Mouse (Mus musculus) spleen, postnatal 10 days (tissue): ENCODE measurements around the gene Abca13.
"Not testable (repeated sequence)": the region's sequence is repeated elsewhere in the genome, so short reads cannot be mapped to it uniquely, and the experiment has no call there.

Experiments used
- DNase-seq, 2 experiments: peaks; one replicate each; pipeline ENCODE4 v3.0.0; 2021 to 2022; ENCODE audit warnings: low spot score in 2 of 2

Abca13 gene

DNA sequence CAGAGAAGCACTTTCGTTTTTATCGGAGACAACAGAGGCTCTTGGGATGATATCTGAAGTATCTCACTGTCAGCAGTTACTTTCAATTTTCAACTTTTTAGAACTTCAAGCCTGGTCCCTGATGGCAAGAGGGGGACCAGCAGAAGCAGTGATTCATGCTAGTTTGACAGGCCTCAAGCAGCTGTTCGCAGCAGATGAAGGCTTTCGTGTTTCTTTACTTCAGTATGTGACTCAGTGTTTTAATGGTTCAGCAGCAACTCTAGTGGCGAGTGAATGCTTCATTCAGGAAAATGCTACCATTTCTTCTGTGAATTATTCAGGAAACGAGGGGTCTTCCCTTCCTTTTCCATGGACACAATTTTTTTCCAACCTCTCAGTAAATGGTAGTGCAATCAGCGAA is 99.4 kb downstream of the Abca13 start:
- no peak for DNase-seq

DNA sequence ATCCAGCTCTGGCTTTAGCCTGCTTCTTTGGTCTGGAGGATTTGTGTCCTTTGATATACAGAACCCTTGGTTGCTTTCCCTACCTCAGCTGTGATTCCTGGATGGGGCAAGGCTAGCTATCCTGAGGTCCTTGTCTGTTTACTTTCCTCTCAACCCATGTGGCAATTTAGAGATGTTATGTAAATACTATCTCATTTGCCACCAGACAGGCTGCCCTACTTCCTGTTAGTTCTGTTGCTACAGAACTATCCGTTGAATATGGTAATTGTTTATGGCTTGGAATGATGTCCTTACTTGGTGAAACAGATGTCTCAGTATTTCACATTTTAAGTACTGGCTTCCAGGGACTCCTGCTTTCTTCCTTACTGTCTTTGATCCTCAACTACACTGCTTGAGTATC is 107.9 kb downstream of the Abca13 start:
- no peak for DNase-seq

DNA sequence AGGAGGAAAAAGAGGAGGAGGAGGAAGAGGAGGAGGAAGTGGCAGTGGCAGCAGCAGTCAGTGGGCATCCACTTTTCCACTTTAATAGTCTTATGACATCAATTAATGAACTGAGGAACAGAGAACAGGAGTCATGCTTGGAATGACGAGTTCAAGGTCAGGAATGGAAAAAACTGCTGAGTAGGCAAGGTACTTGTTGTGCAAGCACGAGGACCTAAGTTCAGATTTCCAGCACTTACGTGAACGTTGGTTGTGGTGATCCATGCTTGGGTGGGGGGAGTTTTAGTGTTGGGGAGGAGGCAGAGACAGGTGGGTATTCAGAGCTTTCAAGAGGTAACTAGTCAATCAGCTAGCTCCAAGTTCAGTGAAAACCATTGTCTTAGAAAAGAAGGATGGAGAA is 113.7 kb downstream of the Abca13 start:
- DNase-seq = no peak

DNA sequence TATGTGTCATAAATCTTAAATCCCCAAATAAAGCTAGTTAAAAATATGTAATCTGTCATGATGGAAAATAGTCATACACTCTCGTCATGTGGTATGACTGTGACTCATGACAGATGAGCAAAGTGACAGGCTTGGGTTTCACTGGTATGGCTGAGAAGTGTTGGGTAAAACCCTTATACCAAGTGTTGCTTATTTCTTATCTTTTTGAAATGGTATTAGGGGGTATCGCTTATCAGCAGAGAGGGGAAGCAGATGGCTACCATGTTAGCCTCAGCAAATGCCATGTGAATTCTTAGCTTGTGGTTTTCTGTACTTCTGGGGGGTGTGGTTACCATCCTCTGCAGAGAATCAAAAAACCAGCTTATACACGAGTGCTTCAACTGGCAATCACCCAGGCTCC is 124.8 kb downstream of the Abca13 start:
- DNase-seq = no peak

GRCm38 (mm10) chr11:9317076-9317929 is 125.6 kb downstream of the Abca13 start:
- DNase-seq = peak; percentile 9 to 70

DNA sequence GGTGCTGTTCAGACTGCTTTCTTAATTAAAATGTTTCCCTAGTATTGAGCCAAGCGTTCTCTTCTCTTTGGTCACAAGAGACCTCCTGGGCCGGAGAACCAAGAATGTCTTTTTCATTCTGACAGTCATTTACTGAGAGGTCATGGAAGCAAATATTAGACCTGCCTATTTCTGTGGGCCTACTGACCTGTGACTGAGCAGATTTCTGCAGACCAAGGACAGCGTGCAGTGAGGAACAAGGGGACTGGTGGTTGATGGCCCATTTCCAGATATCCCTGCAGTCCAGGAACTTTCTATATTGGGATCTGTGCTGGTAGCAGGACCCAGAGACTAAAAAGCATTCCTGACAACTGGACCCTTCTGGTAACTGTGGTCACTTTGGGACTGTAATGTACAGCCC is 146.4 kb downstream of the Abca13 start:
- DNase-seq = no peak

DNA sequence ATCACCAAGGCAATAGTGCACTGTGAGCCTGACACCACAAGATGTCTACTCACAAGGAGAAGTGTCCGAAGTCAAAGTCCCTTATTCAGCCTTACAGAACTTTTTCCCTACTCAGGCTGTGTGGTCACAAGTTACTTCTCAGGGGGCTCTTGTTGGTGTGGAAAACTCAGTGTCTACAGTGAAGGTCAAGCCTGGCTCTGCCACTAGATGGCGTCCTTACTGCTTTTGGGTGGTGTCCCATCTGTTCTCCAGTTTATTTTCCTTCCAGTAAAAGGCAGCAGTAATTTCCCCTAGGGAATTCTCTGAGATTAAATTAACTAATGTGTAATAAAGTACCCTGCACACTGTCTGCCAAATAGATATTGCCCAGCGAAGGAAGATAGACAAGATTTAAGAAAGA is 156.0 kb downstream of the Abca13 start:
- DNase-seq = peak in 1 of 2 experiments; percentile 13

DNA sequence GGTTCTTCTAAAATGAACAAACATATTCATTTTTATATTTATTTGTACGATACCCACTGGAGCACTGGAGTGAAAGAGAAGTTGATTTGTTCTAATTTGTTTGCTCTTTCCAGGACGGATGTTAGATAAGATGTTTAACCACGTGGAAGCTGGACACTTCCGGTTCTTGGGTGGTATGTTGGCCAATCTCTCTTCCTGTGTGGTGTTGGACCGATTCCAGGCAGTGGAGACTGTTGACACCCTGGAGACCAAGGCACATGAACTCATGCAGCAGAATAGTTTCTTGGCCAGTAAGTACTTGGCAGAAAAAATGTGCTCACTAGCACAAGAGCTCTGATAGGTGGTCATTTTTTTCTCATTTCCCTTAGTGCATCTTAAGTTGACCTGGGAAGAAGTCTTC is 181.4 kb downstream of the Abca13 start:
- DNase-seq = peak in 1 of 2 experiments; percentile 12

DNA sequence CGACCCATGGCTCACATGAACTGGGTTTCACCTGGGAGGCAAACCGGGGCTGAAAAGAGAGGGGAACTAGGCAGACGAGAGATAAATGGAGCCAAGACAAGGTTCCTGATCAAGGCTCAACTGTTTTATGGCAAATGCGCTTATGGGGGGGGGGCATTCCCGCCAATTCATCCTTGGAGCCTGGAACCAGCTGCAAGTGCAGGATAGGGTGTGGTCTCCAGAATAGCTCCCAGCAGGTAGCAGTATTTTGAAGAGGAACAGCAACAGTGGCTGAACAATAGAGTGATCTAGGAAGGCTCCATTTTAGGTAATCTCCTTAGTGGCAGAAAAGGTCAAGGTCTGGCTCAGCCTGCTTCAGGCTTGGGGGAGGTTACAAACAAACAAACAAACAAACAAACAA is 182.7 kb downstream of the Abca13 start:
- not testable (repeated sequence) for DNase-seq

GRCm38 (mm10) chr11:9388520-9388919 is 196.8 kb downstream of the Abca13 start:
- no peak for DNase-seq

DNA sequence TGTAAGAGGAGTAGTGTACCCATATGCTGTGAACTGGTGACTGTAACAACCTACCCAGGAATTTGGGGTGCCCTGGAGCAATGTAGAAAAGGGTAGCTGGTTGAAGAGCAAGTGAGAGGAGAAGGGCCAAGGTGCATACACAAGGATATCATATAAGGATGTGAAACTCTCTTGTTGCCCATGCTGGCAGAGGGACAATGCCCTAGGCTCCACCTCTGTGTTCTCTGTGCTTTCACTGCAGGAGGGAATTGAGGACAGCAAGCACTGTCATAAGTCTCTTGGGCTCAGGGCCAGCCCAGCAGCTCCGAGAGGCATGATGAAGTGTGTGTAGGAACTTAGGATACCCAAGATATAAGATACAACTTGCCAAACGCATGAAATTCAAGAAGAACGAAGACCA is 225.2 kb downstream of the Abca13 start:
- DNase-seq = no peak

DNA sequence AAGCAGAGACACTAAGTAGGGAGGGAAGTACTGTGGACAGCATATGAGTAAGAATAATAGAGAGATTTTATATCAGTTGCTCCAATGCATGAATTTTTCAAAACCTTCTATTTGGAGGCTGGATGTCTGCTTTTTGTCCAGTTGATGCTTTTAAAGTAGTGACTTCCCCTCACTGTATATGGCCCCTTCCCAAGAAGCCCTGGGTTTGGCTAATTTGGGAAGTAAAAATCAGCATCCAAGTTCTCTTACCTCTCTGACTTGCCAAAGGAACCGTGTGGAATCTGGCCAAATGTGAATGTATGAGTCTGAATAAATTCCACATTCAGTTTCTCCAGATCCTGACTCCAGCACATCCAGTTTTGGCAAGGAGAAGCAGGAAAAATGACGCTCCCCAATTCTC is 228.5 kb downstream of the Abca13 start:
- DNase-seq = no peak

GRCm38 (mm10) chr11:9427411-9427810 is 235.7 kb downstream of the Abca13 start:
- no peak for DNase-seq

DNA sequence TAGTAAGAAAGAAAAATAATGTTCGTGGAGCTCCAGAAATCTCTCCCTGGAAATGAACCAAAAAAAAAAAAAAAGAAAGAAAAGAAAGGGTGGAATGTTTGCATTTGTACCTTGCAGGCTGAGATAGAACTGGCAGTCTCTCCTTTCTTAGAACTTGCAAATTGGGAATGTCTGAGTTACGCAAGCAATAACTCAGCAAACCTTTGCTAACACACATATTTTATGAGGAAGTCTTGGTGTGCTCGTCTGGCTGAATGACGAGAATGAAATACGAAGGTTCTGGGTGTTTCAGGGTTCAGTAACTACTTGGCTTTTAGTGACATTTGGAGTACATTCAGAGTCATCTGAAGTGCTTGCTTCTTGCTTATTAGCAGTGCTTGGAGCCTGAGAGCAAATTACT is 241.1 kb downstream of the Abca13 start:
- no peak for DNase-seq

DNA sequence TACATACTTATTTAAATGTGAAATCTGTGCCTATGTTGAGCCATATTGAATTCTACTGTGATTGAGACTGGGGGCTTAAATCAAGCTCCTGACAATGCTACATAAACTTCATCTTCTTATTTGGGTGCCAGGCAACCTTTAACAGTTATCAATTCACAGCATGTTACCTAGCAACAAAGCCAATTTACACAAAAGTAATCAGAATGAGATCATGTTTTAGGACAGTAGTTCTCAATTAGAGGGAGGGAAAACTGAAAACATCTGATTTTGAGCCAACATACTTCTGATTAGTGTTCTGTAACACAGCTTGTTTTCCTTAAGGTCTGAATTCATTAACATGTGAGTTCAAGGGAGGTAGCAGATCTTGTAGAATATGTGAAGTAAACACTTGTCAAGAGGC is 244.9 kb downstream of the Abca13 start:
- no peak for DNase-seq

- no peak for DNase-seq
These were observed 248.0 kb downstream of the Abca13 start for GRCm38 (mm10) chr11:9439781-9440180.

DNA sequence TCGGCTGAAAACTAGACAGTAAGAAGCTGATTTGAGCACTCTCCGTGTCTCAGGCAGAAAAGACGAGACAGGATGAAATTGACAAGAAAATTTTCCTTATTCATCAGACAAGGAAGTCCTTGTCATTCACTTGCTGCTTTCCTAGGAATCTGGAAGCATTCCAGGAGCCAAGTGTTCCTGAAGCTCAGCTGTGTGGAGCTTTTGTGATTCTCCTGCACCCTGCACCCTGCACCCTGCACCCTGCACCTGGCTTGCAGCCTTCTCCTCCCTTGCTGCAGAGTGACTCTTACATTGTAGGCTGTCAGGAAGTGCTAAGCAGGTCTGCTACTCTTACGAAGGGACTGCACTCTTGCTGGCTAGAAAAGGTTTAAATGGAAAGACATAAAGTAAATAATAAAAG is 249.4 kb downstream of the Abca13 start:
- no peak for DNase-seq

DNA sequence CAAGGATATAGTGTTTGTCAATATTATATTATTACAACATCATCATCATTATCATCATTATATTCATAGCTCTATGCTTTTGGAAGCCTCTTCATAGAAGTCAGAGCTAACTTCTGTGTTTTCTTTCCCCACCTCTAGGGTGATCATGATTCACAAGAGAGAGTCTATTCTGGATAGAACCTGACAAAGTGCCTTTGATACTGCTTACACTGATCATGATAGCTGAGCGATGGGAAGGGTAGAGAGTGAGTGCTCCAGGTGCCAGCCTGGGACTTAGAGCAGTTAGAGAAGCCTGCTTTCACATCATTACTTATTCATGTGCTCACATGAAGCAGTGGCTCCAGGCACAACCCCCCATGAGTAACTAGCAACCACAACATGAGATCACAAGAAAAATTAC is 280.7 kb downstream of the Abca13 start:
- no peak for DNase-seq

GRCm38 (mm10) chr11:9481511-9481910 is 289.8 kb downstream of the Abca13 start:
- no peak for DNase-seq

GRCm38 (mm10) chr11:9500326-9501142 is 308.8 kb downstream of the Abca13 start:
- no peak for DNase-seq

DNA sequence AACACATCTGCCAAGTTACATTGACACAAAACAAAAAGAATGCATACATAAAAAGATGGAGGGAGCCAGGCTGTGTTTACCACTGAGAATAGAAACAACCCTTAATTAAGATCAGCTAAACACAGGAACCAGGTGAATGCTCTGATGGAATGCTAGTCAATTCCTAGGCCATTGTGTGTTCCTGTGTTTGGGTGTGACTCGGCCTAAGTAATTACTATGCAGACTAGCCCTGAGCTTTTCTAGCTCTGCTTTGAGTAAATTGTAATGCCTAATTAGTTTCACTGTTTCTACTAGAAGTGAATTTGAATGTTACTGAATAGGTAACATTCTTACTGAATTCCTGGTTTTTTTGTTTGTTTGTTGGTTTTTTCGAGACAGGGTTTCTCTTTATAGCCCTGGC is 323.2 kb downstream of the Abca13 start:
- not testable (repeated sequence) for DNase-seq

GRCm38 (mm10) chr11:9528556-9528955 is 336.8 kb downstream of the Abca13 start:
- DNase-seq = no peak

- no peak for DNase-seq
These were observed 340.0 kb downstream of the Abca13 start for GRCm38 (mm10) chr11:9531715-9532114.
